Mouse (Mus musculus) heart, adult 2 months (tissue): Measurements from ENCODE around the gene Mylk3. TPM values are rescaled to one million over a fixed set of nuclear protein-coding genes. Genes with fewer than 3 reads are reported as not detected.

Source experiments
- DNase-seq, 2 experiments: peaks; one replicate each; pipeline ENCODE4 v3.0.0; 2021
- H3K27ac ChIP-seq: fragments of 200-600 bp; 2 replicates; pipeline ENCODE4 v1.8.1; 2022
- H3K27me3 ChIP-seq: fragments of 200-500 bp; 2 replicates; pipeline ENCODE4 v1.6.1; 2012; ENCODE audit warnings: mild to moderate bottlenecking, low read length, inconsistent platforms, mixed read lengths; ENCODE audit not compliant: control insufficient read depth, insufficient read depth
- H3K36me3 ChIP-seq: fragments of 200-500 bp; 2 replicates; pipeline ENCODE4 v1.6.1; 2012; ENCODE audit warnings: low read length, inconsistent platforms; ENCODE audit not compliant: control insufficient read depth, insufficient read depth
- H3K4me1 ChIP-seq: fragments of 200-500 bp; 2 replicates; pipeline ENCODE4 v1.6.1; 2011; ENCODE audit warnings: low read length; ENCODE audit not compliant: control insufficient read depth, insufficient read depth
- H3K4me3 ChIP-seq: fragments of 200-600 bp; 2 replicates; pipeline ENCODE4 v1.8.1; 2022
- H3K79me2 ChIP-seq: fragments of 200-500 bp; replicated peaks from 2 replicates; pipeline ENCODE4 v1.6.1; 2012; ENCODE audit warnings: mild to moderate bottlenecking, inconsistent platforms, low read length, moderate library complexity, mixed read lengths; ENCODE audit not compliant: control insufficient read depth, insufficient read depth
- H3K9ac ChIP-seq: fragments of 200-500 bp; 2 replicates; pipeline ENCODE4 v1.6.1; 2012; ENCODE audit warnings: low read depth, mild to moderate bottlenecking, control low read depth, inconsistent platforms, low read length, mixed read lengths
- CTCF ChIP-seq: fragments of 200-600 bp; IDR thresholded peaks from 2 replicates; pipeline ENCODE4 v1.8.1; 2022; ENCODE audit warnings: antibody characterized with exemption, mild to moderate bottlenecking, moderate library complexity
- EP300 ChIP-seq: fragments of 200-500 bp; IDR thresholded peaks from 2 replicates; pipeline ENCODE4 v1.6.1; 2011; ENCODE audit warnings: low read depth, low read length, control low read depth; ENCODE audit not compliant: insufficient read depth
- POLR2A ChIP-seq: fragments of 200-500 bp; IDR thresholded peaks from 2 replicates; pipeline ENCODE4 v1.6.1; 2011; ENCODE audit warnings: mild to moderate bottlenecking, low read depth, low read length, control low read depth; ENCODE audit not compliant: insufficient read depth
- WGBS: fragments of 180-500 bp; shearing (Covaris S2); methylation state at CpG from one replicate; pipeline ENCODE4 v1.1.7; 2018; 5-methylcytosine and 5-hydroxymethylcytosine counted together
- intact Hi-C: fragments of 180-260 bp; cut with DNase I; formaldehyde crosslinking; loops from one replicate; pipeline ENCODE4 v1.15.1; 2025
- polyA plus RNA-seq: library from polyadenylated mRNA; depleted of rRNA; stranded (reverse); fragments of >200 nt; gene quantifications from 2 replicates; pipeline ENCODE4 v1.2.3, GENCODE M21; 2012
- total RNA-seq, 2 experiments: library from RNA; stranded (reverse); gene quantifications; 2 replicates each; pipeline ENCODE4 v1.2.3; 2021

Gene Mylk3
- total and polyA plus RNA-seq, 3 experiments: 180 to 470 (median 422) TPM

GRCm38 (mm10) chr8:85380123-85380823 is 5.9 kb downstream of the Mylk3 start:
- Histone ChIP-seq H3K4me1 (peaks cover 6% of the 10 kb centered on the region), H3K36me3 (no peaks in the 10 kb centered on the region; the same call in none of the 2 replicates), H3K9ac (0 out of 2 replicates have a peak overlapping the region, but pooled peaks have one; percentile 10), H3K27ac (peak overlapping the region; percentile 93), H3K27me3 (no peaks in the 10 kb centered on the region), H3K4me3 (peak overlapping the region; percentile 20; the same call in 1 of the 2 replicates), H3K79me2 (no peaks in the 10 kb centered on the region)
- TF ChIP-seq CTCF: no peak
- no peak for TF ChIP-seq EP300
- TF ChIP-seq POLR2A: 0 out of 2 replicates have a peak, but pooled peaks have one; percentile 36
- intact Hi-C loops: loop anchor here (5.0 kb wide), 1 partner anchor 142 kb away; no protein-coding TSS in a partner anchor
- 44% methylated on average over 10 of the region's 10 CpGs for WGBS
- DNase-seq: peak in 1 of 2 experiments; percentile 68

- intact Hi-C loops: loop anchor here (1.0 kb wide), 1 partner anchor 14 kb away; no protein-coding TSS in a partner anchor
- Histone ChIP-seq H3K27ac (peak overlapping the region; percentile 93), H3K4me1 (peaks cover 6% of the 10 kb centered on the region), H3K9ac (no peak overlapping the region; the same call in 1 of the 2 replicates), H3K27me3 (no peaks in the 10 kb centered on the region), H3K4me3 (no peak overlapping the region), H3K79me2 (no peaks in the 10 kb centered on the region), H3K36me3 (no peaks in the 10 kb centered on the region; the same call in none of the 2 replicates)
- WGBS: 30% methylated on average over 2 of the region's 2 CpGs
- peak; percentile 21 to 49 for DNase-seq
- no peak for TF ChIP-seq EP300
- no peak for TF ChIP-seq CTCF
- no peak for TF ChIP-seq POLR2A
These were observed 6.9 kb downstream of the Mylk3 start for GRCm38 (mm10) chr8:85379142-85379781.

- DNase-seq: no peak
- intact Hi-C loops: no loop called here
- Histone ChIP-seq H3K4me1 (peaks cover 1% of the 10 kb centered on the region), H3K9ac (no peak overlapping the region), H3K36me3 (no peaks in the 10 kb centered on the region; the same call in 1 of the 2 replicates), H3K27ac (no peak overlapping the region), H3K4me3 (no peak overlapping the region), H3K79me2 (no peaks in the 10 kb centered on the region), H3K27me3 (no peaks in the 10 kb centered on the region)
- TF ChIP-seq CTCF: no peak
- no peak for TF ChIP-seq POLR2A
- TF ChIP-seq EP300: no peak
- 37% methylated on average over 3 of the region's 3 CpGs for WGBS
These were observed 9.6 kb downstream of the Mylk3 start for GRCm38 (mm10) chr8:85376516-85376915.

- Histone ChIP-seq H3K79me2 (no peaks in the 10 kb centered on the region), H3K36me3 (no peaks in the 10 kb centered on the region; the same call in 1 of the 2 replicates), H3K27ac (peak overlapping the region; percentile 10), H3K9ac (no peak overlapping the region), H3K4me1 (no peaks in the 10 kb centered on the region; the same call in 1 of the 2 replicates), H3K4me3 (no peak overlapping the region), H3K27me3 (no peaks in the 10 kb centered on the region)
- intact Hi-C loops: no loop called here
- DNase-seq: no peak
- TF ChIP-seq EP300: no peak
- 37% methylated on average over 4 of the region's 4 CpGs for WGBS
These were observed 11.9 kb downstream of the Mylk3 start for GRCm38 (mm10) chr8:85374286-85374685.

- no peak overlapping the region for H3K4me3 ChIP-seq
- H3K4me1 ChIP-seq: no peaks in the 10 kb centered on the region; the same call in 1 of the 2 replicates
- no peaks in the 10 kb centered on the region for H3K27me3 ChIP-seq
- WGBS: 23% methylated on average over 5 of the region's 5 CpGs
- peak overlapping the region; percentile 10 for H3K27ac ChIP-seq
- TF ChIP-seq EP300 (no peak), POLR2A (no peak), CTCF (no peak)
- H3K36me3 ChIP-seq: no peaks in the 10 kb centered on the region; the same call in 1 of the 2 replicates
- H3K79me2 ChIP-seq: no peaks in the 10 kb centered on the region
- DNase-seq: no peak
- intact Hi-C loops: no loop called here
- H3K9ac ChIP-seq: no peak overlapping the region; the same call in 1 of the 2 replicates
These were observed 12.6 kb downstream of the Mylk3 start for GRCm38 (mm10) chr8:85373435-85374039.

GRCm38 (mm10) chr8:85372465-85372839 is 13.7 kb downstream of the Mylk3 start:
- no peaks in the 10 kb centered on the region; the same call in 1 of the 2 replicates for H3K4me1 ChIP-seq
- WGBS: 93% methylated on average over 1 of the region's 1 CpGs

More at GRCm38 (mm10) chr8:85372465-85372839, 13.7 kb downstream of the Mylk3 start:
- intact Hi-C loops: no loop called here
- no peak for DNase-seq
- H3K27ac ChIP-seq: no peak overlapping the region
- TF ChIP-seq POLR2A (no peak), EP300 (no peak), CTCF (no peak)
- H3K27me3 ChIP-seq: no peaks in the 10 kb centered on the region
- no peaks in the 10 kb centered on the region for H3K79me2 ChIP-seq
- H3K4me3 ChIP-seq: no peak overlapping the region
- no peaks in the 10 kb centered on the region; the same call in 1 of the 2 replicates for H3K36me3 ChIP-seq
- no peak overlapping the region for H3K9ac ChIP-seq
